Mouse (Mus musculus) cerebellum, adult 9-10 months (tissue): ENCODE data around the gene Gnat3.

Experiments
- DNase-seq: peaks from one replicate; pipeline ENCODE4 v3.0.0; 2022

Gnat3 gene

GRCm38 (mm10) chr5:18007067-18007466, 44.7 kb downstream of the Gnat3 start:
- DNase-seq: no peak

- no peak for DNase-seq
Observed at GRCm38 (mm10) chr5:18010301-18010700, 48.0 kb downstream of the Gnat3 start.

DNA sequence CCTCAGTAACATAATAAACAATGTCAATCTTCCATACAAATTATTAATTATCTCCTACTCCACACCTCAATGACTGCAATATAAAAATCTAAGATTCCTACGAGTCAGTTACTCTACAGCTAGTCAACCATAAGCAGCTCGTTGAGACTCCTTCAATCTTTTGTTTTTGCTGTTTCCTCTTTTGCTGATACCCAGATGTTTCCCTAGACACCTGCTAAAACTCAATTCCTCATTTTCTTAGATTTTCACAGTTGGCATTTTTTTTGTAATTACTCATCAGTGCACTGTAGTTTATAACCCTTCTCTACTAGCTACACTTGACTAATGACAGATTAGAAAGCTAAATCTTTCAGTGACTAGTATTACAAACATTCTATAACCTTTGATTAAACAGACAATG, 50.8 kb downstream of the Gnat3 start:
- no peak for DNase-seq

GRCm38 (mm10) chr5:18014209-18014829, 52.0 kb downstream of the Gnat3 start:
- DNase-seq: no peak

DNA sequence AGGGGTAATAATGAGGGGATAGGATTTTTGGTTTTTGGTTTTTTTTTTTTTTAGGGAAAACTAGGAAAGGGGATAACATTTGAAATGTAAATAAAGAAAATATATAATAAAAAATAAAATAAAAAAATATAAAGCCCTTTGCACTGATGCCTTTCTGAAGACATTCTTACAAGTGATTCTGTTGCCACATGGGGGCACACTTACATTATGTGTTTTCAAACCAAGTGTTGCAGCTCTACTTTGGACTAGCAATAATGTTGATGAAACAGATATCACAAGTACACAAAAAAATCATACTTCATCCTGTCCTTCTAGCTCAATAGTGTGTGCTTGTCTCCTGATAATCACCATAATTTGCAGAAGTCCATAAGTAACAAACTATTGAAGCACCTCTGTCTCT, 61.0 kb downstream of the Gnat3 start:
- DNase-seq: peak; percentile 2

GRCm38 (mm10) chr5:18027531-18027930, 65.2 kb downstream of the Gnat3 start:
- no peak for DNase-seq

GRCm38 (mm10) chr5:18035848-18036638, 73.7 kb downstream of the Gnat3 start:
- DNase-seq: no peak

GRCm38 (mm10) chr5:18043022-18043421, 80.7 kb downstream of the Gnat3 start:
- peak; percentile 21 for DNase-seq

DNA sequence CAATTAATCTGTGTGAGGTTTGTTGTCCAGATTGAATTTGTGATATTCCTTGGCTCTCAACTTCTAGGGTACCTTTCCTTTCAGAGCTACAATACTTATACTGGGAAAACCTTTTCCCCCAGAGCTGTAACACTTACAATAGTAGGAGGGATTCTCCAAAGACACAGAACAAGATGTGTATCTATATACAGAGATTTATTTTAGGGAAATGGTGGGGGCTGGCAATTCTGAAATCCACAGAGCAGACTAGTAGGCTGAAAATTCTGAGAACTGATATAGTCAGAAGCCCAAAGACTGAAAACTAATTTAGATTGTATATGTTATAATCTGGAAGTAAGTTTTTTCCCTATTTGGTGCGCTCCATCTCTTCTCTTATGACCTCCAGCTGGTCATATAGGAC, 86.5 kb downstream of the Gnat3 start:
- DNase-seq: no peak

- DNase-seq: no peak
Observed at GRCm38 (mm10) chr5:18055323-18055722, 93.0 kb downstream of the Gnat3 start.
